Mouse (Mus musculus): ENCODE data around the gene Hes6. TPM values are rescaled to one million over a fixed set of nuclear protein-coding genes. Genes with fewer than 3 reads are reported as not detected.

Hes6 gene
- polyA plus RNA-seq, 1 experiment: 200 TPM

- Histone ChIP-seq H3K4me3 (ENCODE audit: control insufficient read depth, insufficient read depth, low read length) (no peak overlapping the region), H3K4me1 (replicated peaks; ENCODE audit: control insufficient read depth, insufficient read depth, low read length) (no peaks in the 10 kb centered on the region), H3K27me3 (ENCODE audit: control insufficient read depth, insufficient read depth, low read length) (no peaks in the 10 kb centered on the region), H3K36me3 (ENCODE audit: control insufficient read depth, insufficient read depth, low read length) (no peaks in the 10 kb centered on the region), H3K27ac (ENCODE audit: control insufficient read depth, insufficient read depth, low read length) (no peak overlapping the region)
- WGBS: 91% methylated on average over 10 of the region's 10 CpGs
- DNase-seq: no peak
- TF ChIP-seq POLR2A (IDR thresholded peaks at IDR 0.05; ENCODE audit: control insufficient read depth, extremely low read depth, insufficient read depth, low read length, poor library complexity): no peak
- TF ChIP-seq CTCF (IDR thresholded peaks at IDR 0.05; ENCODE audit: borderline replicate concordance, control insufficient read depth, extremely low read depth, insufficient read depth, low read length, poor library complexity): no peak
Measured at GRCm38 (mm10) chr1:91419862-91420600, 6.2 kb upstream of the Hes6 start.

- TF ChIP-seq POLR2A (IDR thresholded peaks at IDR 0.05; ENCODE audit: control insufficient read depth, extremely low read depth, insufficient read depth, low read length, poor library complexity): no peak
- no peak for TF ChIP-seq CTCF (IDR thresholded peaks at IDR 0.05; ENCODE audit: borderline replicate concordance, control insufficient read depth, extremely low read depth, insufficient read depth, low read length, poor library complexity)
- Histone ChIP-seq H3K36me3 (ENCODE audit: control insufficient read depth, insufficient read depth, low read length) (no peaks in the 10 kb centered on the region), H3K4me3 (ENCODE audit: control insufficient read depth, insufficient read depth, low read length) (no peak overlapping the region), H3K27ac (ENCODE audit: control insufficient read depth, insufficient read depth, low read length) (no peak overlapping the region), H3K4me1 (replicated peaks; ENCODE audit: control insufficient read depth, insufficient read depth, low read length) (peaks cover 5% of the 10 kb centered on the region), H3K27me3 (ENCODE audit: control insufficient read depth, insufficient read depth, low read length) (no peaks in the 10 kb centered on the region)
- WGBS: 73% methylated on average over 1 of the region's 1 CpGs
- DNase-seq: no peak
Measured at GRCm38 (mm10) chr1:91417991-91418390, 4.2 kb upstream of the Hes6 start.

GRCm38 (mm10) chr1:91415311-91415710 is 1.5 kb upstream of the Hes6 start:
- Histone ChIP-seq H3K4me3 (ENCODE audit: control insufficient read depth, insufficient read depth, low read length) (no peak overlapping the region), H3K27ac (ENCODE audit: control insufficient read depth, insufficient read depth, low read length) (no peak overlapping the region), H3K36me3 (ENCODE audit: control insufficient read depth, insufficient read depth, low read length) (no peaks in the 10 kb centered on the region), H3K27me3 (ENCODE audit: control insufficient read depth, insufficient read depth, low read length) (no peaks in the 10 kb centered on the region), H3K4me1 (replicated peaks; ENCODE audit: control insufficient read depth, insufficient read depth, low read length) (peaks cover 18% of the 10 kb centered on the region)
- DNase-seq: no peak
- TF ChIP-seq POLR2A (IDR thresholded peaks at IDR 0.05; ENCODE audit: control insufficient read depth, extremely low read depth, insufficient read depth, low read length, poor library complexity) (no peak), CTCF (IDR thresholded peaks at IDR 0.05; ENCODE audit: borderline replicate concordance, control insufficient read depth, extremely low read depth, insufficient read depth, low read length, poor library complexity) (no peak)
- 95% methylated on average over 5 of the region's 5 CpGs for WGBS

- H3K27me3 ChIP-seq (ENCODE audit: control insufficient read depth, insufficient read depth, low read length): no peaks in the 10 kb centered on the region
- H3K4me1 ChIP-seq (replicated peaks; ENCODE audit: control insufficient read depth, insufficient read depth, low read length): peaks cover 20% of the 10 kb centered on the region
- TF ChIP-seq CTCF (IDR thresholded peaks at IDR 0.05; ENCODE audit: borderline replicate concordance, control insufficient read depth, extremely low read depth, insufficient read depth, low read length, poor library complexity): no peak
- TF ChIP-seq POLR2A (IDR thresholded peaks at IDR 0.05; ENCODE audit: control insufficient read depth, extremely low read depth, insufficient read depth, low read length, poor library complexity): no peak
- no peak overlapping the region for H3K4me3 ChIP-seq (ENCODE audit: control insufficient read depth, insufficient read depth, low read length)
- no peaks in the 10 kb centered on the region for H3K36me3 ChIP-seq (ENCODE audit: control insufficient read depth, insufficient read depth, low read length)
- WGBS: 94% methylated on average over 4 of the region's 4 CpGs
- no peak overlapping the region; the same call in 1 of the 2 replicates for H3K27ac ChIP-seq (ENCODE audit: control insufficient read depth, insufficient read depth, low read length)
- DNase-seq: no peak
Measured at GRCm38 (mm10) chr1:91414903-91415302, 1.1 kb upstream of the Hes6 start.

GRCm38 (mm10) chr1:91413536-91413897 is 321 bp downstream of the Hes6 start:
- WGBS: 0% methylated on average over 14 of the region's 14 CpGs
- TF ChIP-seq POLR2A (IDR thresholded peaks at IDR 0.05; ENCODE audit: control insufficient read depth, extremely low read depth, insufficient read depth, low read length, poor library complexity): no peak
- no peak for TF ChIP-seq CTCF (IDR thresholded peaks at IDR 0.05; ENCODE audit: borderline replicate concordance, control insufficient read depth, extremely low read depth, insufficient read depth, low read length, poor library complexity)
- H3K4me3 ChIP-seq (ENCODE audit: control insufficient read depth, insufficient read depth, low read length): peak overlapping the region; percentile 81

GRCm38 (mm10) chr1:91413030-91413506 is 770 bp downstream of the Hes6 start:
- peaks cover 20% of the 10 kb centered on the region for H3K4me1 ChIP-seq (replicated peaks; ENCODE audit: control insufficient read depth, insufficient read depth, low read length)
- peak; percentile 95 for DNase-seq
- no peaks in the 10 kb centered on the region for H3K27me3 ChIP-seq (ENCODE audit: control insufficient read depth, insufficient read depth, low read length)
- H3K36me3 ChIP-seq (ENCODE audit: control insufficient read depth, insufficient read depth, low read length): no peaks in the 10 kb centered on the region
- TF ChIP-seq CTCF (IDR thresholded peaks at IDR 0.05; ENCODE audit: borderline replicate concordance, control insufficient read depth, extremely low read depth, insufficient read depth, low read length, poor library complexity) (peak; percentile 75), POLR2A (IDR thresholded peaks at IDR 0.05; ENCODE audit: control insufficient read depth, extremely low read depth, insufficient read depth, low read length, poor library complexity) (peak; percentile 97)
- H3K4me3 ChIP-seq (ENCODE audit: control insufficient read depth, insufficient read depth, low read length): peak overlapping the region; percentile 81
- H3K27ac ChIP-seq (ENCODE audit: control insufficient read depth, insufficient read depth, low read length): peak overlapping the region; percentile 78
- under 1% methylated on average over 34 of the region's 34 CpGs for WGBS

More at GRCm38 (mm10) chr1:91413536-91413897, 321 bp downstream of the Hes6 start:
- peaks cover 20% of the 10 kb centered on the region for H3K4me1 ChIP-seq (replicated peaks; ENCODE audit: control insufficient read depth, insufficient read depth, low read length)
- peak overlapping the region; percentile 78 for H3K27ac ChIP-seq (ENCODE audit: control insufficient read depth, insufficient read depth, low read length)
- DNase-seq: no peak
- H3K36me3 ChIP-seq (ENCODE audit: control insufficient read depth, insufficient read depth, low read length): no peaks in the 10 kb centered on the region
- H3K27me3 ChIP-seq (ENCODE audit: control insufficient read depth, insufficient read depth, low read length): no peaks in the 10 kb centered on the region
